Mouse (Mus musculus) heart, embryonic 11.5 days (tissue): Measurements from ENCODE around the gene Ldlrad1. TPM values are rescaled to one million over a fixed set of nuclear protein-coding genes. Genes with fewer than 3 reads are reported as not detected.

Source experiments
- ATAC-seq: fragments of 200-750 bp; cut with Nextera tagmentation; replicated peaks from 2 replicates; pipeline ENCODE4 v1.8.0; 2017; ENCODE audit warnings: moderate library complexity; ENCODE audit not compliant: insufficient number of reproducible peaks, low FRiP score, low TSS enrichment
- H3K27ac ChIP-seq: fragments of 300-500 bp; sonication (generic); 2 replicates; pipeline ENCODE4 v1.5.1; 2014; ENCODE audit warnings: mild to moderate bottlenecking, low read depth, low read length
- H3K27me3 ChIP-seq: fragments of 300-500 bp; sonication (generic); 2 replicates; pipeline ENCODE4 v1.6.1; 2014; ENCODE audit warnings: mild to moderate bottlenecking, low read length, mixed read lengths; ENCODE audit not compliant: control insufficient read depth, insufficient read depth
- H3K36me3 ChIP-seq: fragments of 300-500 bp; sonication (generic); 2 replicates; pipeline ENCODE4 v1.6.1; 2014; ENCODE audit warnings: mild to moderate bottlenecking, low read length, moderate library complexity, mixed read lengths; ENCODE audit not compliant: control insufficient read depth, insufficient read depth
- H3K4me1 ChIP-seq: fragments of 300-500 bp; sonication (generic); 2 replicates; pipeline ENCODE4 v1.6.1; 2014; ENCODE audit warnings: low read length; ENCODE audit not compliant: control insufficient read depth, insufficient read depth
- H3K4me2 ChIP-seq: fragments of 300-500 bp; sonication (generic); 2 replicates; pipeline ENCODE4 v1.6.1; 2014; ENCODE audit warnings: mild to moderate bottlenecking, moderate library complexity
- H3K4me3 ChIP-seq: fragments of 300-500 bp; sonication (generic); 2 replicates; pipeline ENCODE4 v1.5.1; 2014; ENCODE audit warnings: low read depth, low read length
- H3K9ac ChIP-seq: fragments of 300-500 bp; sonication (generic); 2 replicates; pipeline ENCODE4 v1.6.1; 2014; ENCODE audit warnings: mild to moderate bottlenecking, low read depth, low read length, moderate library complexity
- H3K9me3 ChIP-seq: fragments of 300-500 bp; sonication (generic); replicated peaks from 2 replicates; pipeline ENCODE4 v1.6.1; 2016; ENCODE audit warnings: low read length; ENCODE audit not compliant: control insufficient read depth
- WGBS: fragments of 180-500 bp; shearing (Covaris S2); extraction: QIAGEN DNeasy Blood & Tissue Kit; methylation state at CpG from one replicate; pipeline ENCODE4 v1.1.7; 2014; ENCODE audit not compliant: insufficient replicate concordance; 5-methylcytosine and 5-hydroxymethylcytosine counted together
- polyA plus RNA-seq: library from polyadenylated mRNA; unstranded; fragments of >200 nt; fragmentation: Nextera tagmentation; extraction: Ambion mirVana; gene quantifications from 2 replicates; pipeline ENCODE4 v1.2.1, GENCODE M21; 2014

Ldlrad1 gene
- polyA plus RNA-seq, 1 experiment from 2014 or later, result not detected

GRCm38 (mm10) chr4:107217574-107217973 is 8.6 kb downstream of the Ldlrad1 start:
- ATAC-seq, result 0 out of 2 replicates have a peak, but pooled peaks have one; percentile 8
- H3K9me3 ChIP-seq, result no peaks in the 10 kb centered on the region
- no peaks in the 10 kb centered on the region for H3K36me3 ChIP-seq
- H3K4me3 ChIP-seq, result no peak overlapping the region
- 49% methylated on average over 9 of the region's 9 CpGs for WGBS
- H3K4me2 ChIP-seq, result no peak overlapping the region
- H3K27me3 ChIP-seq, result peaks cover 4% of the 10 kb centered on the region; the same call in 1 of the 2 replicates
- H3K27ac ChIP-seq, result no peak overlapping the region
- H3K9ac ChIP-seq, result no peak overlapping the region
- 0 out of 2 replicates have a peak, but pooled peaks cover 4% of the 10 kb centered on the region for H3K4me1 ChIP-seq

- H3K9ac ChIP-seq, result no peak overlapping the region
- no peaks in the 10 kb centered on the region for H3K9me3 ChIP-seq
- no peaks in the 10 kb centered on the region; the same call in 1 of the 2 replicates for H3K27me3 ChIP-seq
- no peak overlapping the region for H3K4me2 ChIP-seq
- no peak overlapping the region for H3K4me3 ChIP-seq
- 81% methylated on average over 5 of the region's 5 CpGs for WGBS
- H3K4me1 ChIP-seq, result 0 out of 2 replicates have a peak, but pooled peaks cover 4% of the 10 kb centered on the region
- no peaks in the 10 kb centered on the region for H3K36me3 ChIP-seq
- no peak overlapping the region for H3K27ac ChIP-seq
- ATAC-seq, result no peak
Observed at GRCm38 (mm10) chr4:107221524-107221923, 12.5 kb downstream of the Ldlrad1 start.

GRCm38 (mm10) chr4:107223225-107224204 is 14.5 kb downstream of the Ldlrad1 start:
- WGBS, result 73% methylated on average over 11 of the region's 11 CpGs
- no peak overlapping the region for H3K9ac ChIP-seq
- ATAC-seq, result 0 out of 2 replicates have a peak, but pooled peaks have one; percentile 31

GRCm38 (mm10) chr4:107226313-107226712 is 17.3 kb downstream of the Ldlrad1 start:
- H3K27me3 ChIP-seq, result no peaks in the 10 kb centered on the region; the same call in 1 of the 2 replicates
- no peak overlapping the region for H3K4me2 ChIP-seq
- no peaks in the 10 kb centered on the region for H3K36me3 ChIP-seq
- no peak overlapping the region for H3K9ac ChIP-seq
- H3K27ac ChIP-seq, result no peak overlapping the region
- no peak overlapping the region for H3K4me3 ChIP-seq
- WGBS, result 83% methylated on average over 2 of the region's 2 CpGs
- no peaks in the 10 kb centered on the region for H3K4me1 ChIP-seq
- H3K9me3 ChIP-seq, result no peaks in the 10 kb centered on the region
- ATAC-seq, result no peak

More at GRCm38 (mm10) chr4:107223225-107224204, 14.5 kb downstream of the Ldlrad1 start:
- Histone ChIP-seq H3K27me3 (no peaks in the 10 kb centered on the region; the same call in 1 of the 2 replicates), H3K9me3 (no peaks in the 10 kb centered on the region), H3K4me3 (no peak overlapping the region), H3K36me3 (no peaks in the 10 kb centered on the region), H3K4me1 (no peaks in the 10 kb centered on the region), H3K4me2 (no peak overlapping the region), H3K27ac (no peak overlapping the region)

GRCm38 (mm10) chr4:107232219-107232618 is 23.2 kb downstream of the Ldlrad1 start:
- H3K27me3 ChIP-seq, result no peaks in the 10 kb centered on the region
- WGBS, result 30% methylated on average over 3 of the region's 3 CpGs
- no peak overlapping the region for H3K9ac ChIP-seq
- ATAC-seq, result no peak
- H3K27ac ChIP-seq, result no peak overlapping the region
- H3K4me2 ChIP-seq, result no peak overlapping the region
- no peaks in the 10 kb centered on the region for H3K9me3 ChIP-seq
- no peaks in the 10 kb centered on the region for H3K4me1 ChIP-seq
- peaks cover 18% of the 10 kb centered on the region for H3K36me3 ChIP-seq
- no peak overlapping the region for H3K4me3 ChIP-seq

- no peaks in the 10 kb centered on the region for H3K27me3 ChIP-seq
- no peak overlapping the region for H3K27ac ChIP-seq
- peaks cover 42% of the 10 kb centered on the region for H3K36me3 ChIP-seq
- WGBS, result 76% methylated on average over 2 of the region's 2 CpGs
- ATAC-seq, result no peak
- H3K4me2 ChIP-seq, result no peak overlapping the region
- H3K9ac ChIP-seq, result no peak overlapping the region
- H3K9me3 ChIP-seq, result no peaks in the 10 kb centered on the region
- no peaks in the 10 kb centered on the region for H3K4me1 ChIP-seq
- H3K4me3 ChIP-seq, result no peak overlapping the region
Observed at GRCm38 (mm10) chr4:107238253-107238652, 29.3 kb downstream of the Ldlrad1 start.

- Histone ChIP-seq H3K4me3 (no peak overlapping the region), H3K27me3 (no peaks in the 10 kb centered on the region), H3K36me3 (peaks cover 29% of the 10 kb centered on the region), H3K27ac (no peak overlapping the region), H3K4me1 (peaks cover 16% of the 10 kb centered on the region), H3K9me3 (no peaks in the 10 kb centered on the region), H3K9ac (no peak overlapping the region), H3K4me2 (no peak overlapping the region)
- 91% methylated on average over 6 of the region's 6 CpGs for WGBS
- no peak for ATAC-seq
Observed at GRCm38 (mm10) chr4:107240196-107240595, 31.2 kb downstream of the Ldlrad1 start.

- Histone ChIP-seq H3K4me3 (no peak overlapping the region), H3K36me3 (peaks cover 24% of the 10 kb centered on the region), H3K9ac (no peak overlapping the region), H3K9me3 (no peaks in the 10 kb centered on the region), H3K4me1 (peaks cover 32% of the 10 kb centered on the region), H3K4me2 (no peak overlapping the region), H3K27ac (peak overlapping the region; percentile 64; the same call in 1 of the 2 replicates), H3K27me3 (no peaks in the 10 kb centered on the region)
- no peak for ATAC-seq
- 62% methylated on average over 6 of the region's 6 CpGs for WGBS
Observed at GRCm38 (mm10) chr4:107243365-107244333, 34.7 kb downstream of the Ldlrad1 start.
